Mouse (Mus musculus): Measurements from ENCODE around the gene Esp24. TPM values are rescaled to one million over a fixed set of nuclear protein-coding genes. Genes with fewer than 3 reads are reported as not detected.
"Not testable (repeated sequence)": the region's sequence is repeated elsewhere in the genome, so short reads cannot be mapped to it uniquely, and the experiment has no call there.

Esp24 gene
- polyA plus RNA-seq (2016; fragmentation: Nextera tagmentation; extraction: Ambion mirVana) = not detected in 2 replicates

GRCm38 (mm10) chr17:39036395-39036794 lies at the start of gene Esp24:
TSS of gene Esp24 (plus strand) at chr17:39036695.
- H3K9me3 ChIP-seq; H3K36me3 ChIP-seq (replicated peaks); H3K27ac ChIP-seq; DNase-seq (ENCODE audit: extremely low spot score, low spot score); H3K27me3 ChIP-seq (ENCODE audit: poor library complexity, severe bottlenecking); H3K4me1 ChIP-seq; H3K4me3 ChIP-seq: not testable (repeated sequence)
- 90% methylated on average over 3 of the region's 3 CpGs for WGBS

DNA sequence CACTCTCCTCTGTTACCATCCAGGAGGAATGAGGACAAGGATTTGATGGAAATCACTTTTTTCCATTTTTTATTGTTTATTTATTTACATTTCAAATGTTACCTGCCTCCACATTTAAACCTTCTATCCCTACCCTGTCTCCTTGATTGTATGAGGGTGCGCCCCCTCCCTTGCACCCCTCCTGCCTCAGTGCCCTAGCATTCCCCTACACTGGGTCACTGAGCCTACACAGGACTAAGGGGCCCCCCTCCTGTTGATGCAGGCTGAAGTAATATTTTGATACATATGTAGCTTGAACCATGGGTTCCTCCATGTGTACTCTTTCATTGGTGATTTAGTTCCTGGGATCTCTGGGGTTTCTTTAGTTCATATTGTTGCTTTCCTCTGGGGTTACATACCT lies 26.6 kb upstream of the Esp24 start:
- Histone ChIP-seq H3K27me3 (ENCODE audit: poor library complexity, severe bottlenecking) (no peaks in the 10 kb centered on the region), H3K4me1 (no peaks in the 10 kb centered on the region), H3K4me3 (no peak overlapping the region), H3K36me3 (replicated peaks) (no peaks in the 10 kb centered on the region), H3K27ac (no peak overlapping the region), H3K9me3 (peaks cover 6% of the 10 kb centered on the region; the same call in 1 of the 2 replicates)
- no peak for DNase-seq (ENCODE audit: extremely low spot score, low spot score)
- 90% methylated on average over 1 of the region's 1 CpGs for WGBS

DNA sequence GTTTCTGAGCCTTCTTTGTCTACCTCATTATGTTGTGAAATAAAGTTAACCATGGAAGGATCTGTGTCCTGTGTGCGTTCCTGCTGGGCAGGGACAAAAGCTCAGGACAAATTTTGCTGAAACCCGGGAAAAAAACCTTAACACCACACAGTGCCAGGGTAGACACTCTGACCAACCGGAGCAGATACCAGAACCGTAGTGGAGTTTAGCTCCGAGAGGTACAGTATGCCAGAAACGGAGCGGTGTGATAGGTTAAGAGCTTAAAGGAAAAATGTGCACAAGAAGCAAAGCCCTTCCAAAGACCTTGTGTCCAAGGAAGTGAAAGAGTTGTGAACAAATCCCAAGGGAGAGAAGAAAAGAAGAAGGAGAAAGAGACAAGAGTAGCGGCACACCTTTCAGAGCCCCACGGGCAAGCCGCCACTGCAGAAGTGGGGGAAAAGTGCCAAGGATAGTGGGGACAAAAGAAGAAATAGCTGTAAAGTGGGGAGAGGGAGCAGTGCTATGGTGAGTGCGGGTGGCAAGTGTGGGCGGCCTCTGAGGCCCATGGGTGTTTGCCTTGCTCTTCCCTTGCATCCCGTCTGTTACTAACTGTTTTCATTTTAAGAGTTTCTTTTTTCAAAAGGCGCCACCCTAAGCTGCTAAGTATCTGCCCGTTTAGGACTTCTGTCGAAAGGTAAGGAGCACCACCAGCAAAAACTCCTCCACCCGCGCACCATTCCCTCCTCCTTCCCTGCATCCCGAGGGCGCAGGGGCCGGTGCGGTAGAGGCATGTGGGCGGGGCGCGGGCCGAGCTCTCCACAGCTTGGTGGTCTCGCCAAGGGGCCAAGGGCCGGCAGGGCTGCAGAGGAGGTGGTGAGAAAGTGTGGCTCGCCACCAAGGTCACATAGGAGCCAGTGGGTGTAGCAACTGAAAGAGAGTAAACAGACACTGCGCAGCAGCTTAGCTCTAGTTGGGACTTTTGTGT lies 25.5 kb upstream of the Esp24 start:
- DNase-seq (ENCODE audit: extremely low spot score, low spot score) = no peak
- Histone ChIP-seq H3K4me3 (peak overlapping the region; percentile 36), H3K27ac (no peak overlapping the region), H3K9me3 (peaks cover 6% of the 10 kb centered on the region; the same call in 1 of the 2 replicates), H3K4me1 (no peaks in the 10 kb centered on the region), H3K36me3 (replicated peaks) (no peaks in the 10 kb centered on the region), H3K27me3 (ENCODE audit: poor library complexity, severe bottlenecking) (no peaks in the 10 kb centered on the region)
- WGBS = 43% methylated on average over 30 of the region's 30 CpGs

DNA sequence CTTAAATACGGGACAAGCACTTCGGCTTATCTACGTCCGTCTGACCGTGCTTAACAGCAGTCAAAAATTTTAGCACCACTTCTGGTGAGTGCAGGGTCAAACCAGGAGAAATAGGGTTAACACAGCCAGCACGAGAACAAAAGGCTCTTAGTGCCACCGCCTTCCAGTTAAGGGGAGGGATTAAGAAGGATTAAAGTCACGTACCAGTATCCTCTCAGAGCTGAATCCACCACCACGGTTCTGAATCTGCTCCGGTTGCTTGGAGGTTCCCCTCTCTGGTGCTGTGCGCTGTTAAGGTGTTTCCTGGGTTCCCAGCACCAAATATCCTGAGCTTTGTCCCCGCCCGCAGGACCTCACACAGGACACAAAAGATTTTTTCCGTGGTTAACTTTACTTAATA lies 19.3 kb upstream of the Esp24 start:
- Histone ChIP-seq H3K27me3 (ENCODE audit: poor library complexity, severe bottlenecking) (no peaks in the 10 kb centered on the region), H3K4me3 (no peak overlapping the region), H3K9me3 (peaks cover 9% of the 10 kb centered on the region), H3K4me1 (no peaks in the 10 kb centered on the region; the same call in 1 of the 2 replicates), H3K36me3 (replicated peaks) (no peaks in the 10 kb centered on the region), H3K27ac (no peak overlapping the region)
- no peak for DNase-seq (ENCODE audit: extremely low spot score, low spot score)
- 45% methylated on average over 14 of the region's 14 CpGs for WGBS

- H3K4me3 ChIP-seq = no peak within 1 kb of the TSS
- no peak for DNase-seq (ENCODE audit: extremely low spot score, low spot score)
- H3K27me3 ChIP-seq (ENCODE audit: poor library complexity, severe bottlenecking) = no peaks in the 10 kb centered on the region
- no peaks in the 10 kb centered on the region for H3K4me1 ChIP-seq
- H3K9me3 ChIP-seq = 0 out of 2 replicates have a peak, but pooled peaks cover 4% of the 10 kb centered on the region
- no peaks in the 10 kb centered on the region for H3K36me3 ChIP-seq (replicated peaks)
- no peak within 1 kb of the TSS for H3K27ac ChIP-seq
These were observed 6.7 kb downstream of the Esp24 start, which contains the start of gene Gm21903 for GRCm38 (mm10) chr17:39043241-39043640. TSS of gene Gm21903 (minus strand) at chr17:39043341.

DNA sequence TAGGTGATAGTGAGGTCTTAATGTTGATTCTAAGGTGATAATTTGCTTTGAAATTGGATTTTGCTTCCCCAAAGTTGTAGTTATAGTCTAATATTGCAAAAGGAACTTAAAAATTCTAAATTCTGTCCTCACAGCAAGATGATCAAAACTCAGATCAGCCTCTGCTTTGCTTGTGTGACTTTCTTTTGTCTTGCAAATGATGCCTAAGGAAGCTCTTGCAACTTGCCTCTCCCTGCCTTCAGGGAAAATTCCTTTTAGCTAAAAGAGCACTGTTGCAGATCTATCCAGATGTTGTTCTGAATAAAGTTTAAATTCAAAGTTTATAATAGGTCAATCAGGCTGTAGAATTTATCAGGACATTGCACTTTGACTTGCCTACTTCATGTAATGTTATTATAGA lies 27.1 kb downstream of the Esp24 start:
- H3K27me3 ChIP-seq (ENCODE audit: poor library complexity, severe bottlenecking) = no peaks in the 10 kb centered on the region

DNA sequence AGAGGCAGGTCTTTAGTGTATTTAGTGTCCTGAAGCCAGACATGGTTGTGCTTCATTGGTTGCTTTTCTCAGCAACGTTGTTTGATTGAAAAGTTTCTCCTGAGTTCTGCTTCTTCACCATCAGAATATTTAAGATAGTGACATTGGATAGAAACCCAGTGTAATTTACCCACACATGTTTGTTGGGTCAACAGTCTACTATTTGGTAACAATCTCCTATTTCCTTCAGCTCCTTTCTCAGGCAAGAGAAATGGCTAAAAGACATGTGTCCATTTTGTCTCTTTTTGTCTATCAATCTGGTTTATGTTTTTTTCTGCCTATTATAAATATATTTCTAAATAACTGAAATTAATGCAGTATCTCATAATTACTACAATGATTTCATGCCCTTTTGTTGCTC lies 40.4 kb downstream of the Esp24 start, which contains the start of gene Esp23:
Gene Esp23 (minus strand): TSS at position 101 of the 400 bp plus-strand sequence.
- no peaks in the 10 kb centered on the region for H3K36me3 ChIP-seq (replicated peaks)
- H3K4me1 ChIP-seq = no peaks in the 10 kb centered on the region
- no peak within 1 kb of the TSS for H3K27ac ChIP-seq
- H3K27me3 ChIP-seq (ENCODE audit: poor library complexity, severe bottlenecking) = no peaks in the 10 kb centered on the region
- 50% methylated on average over 1 of the region's 1 CpGs for WGBS
- peaks cover 16% of the 10 kb centered on the region for H3K9me3 ChIP-seq
- H3K4me3 ChIP-seq = no peak within 1 kb of the TSS
- no peak for DNase-seq (ENCODE audit: extremely low spot score, low spot score)

More for the DNA sequence above, 27.1 kb downstream of the Esp24 start:
- no peak overlapping the region for H3K27ac ChIP-seq
- peaks cover 16% of the 10 kb centered on the region for H3K9me3 ChIP-seq
- no peaks in the 10 kb centered on the region for H3K4me1 ChIP-seq
- H3K36me3 ChIP-seq (replicated peaks) = no peaks in the 10 kb centered on the region
- no peak overlapping the region for H3K4me3 ChIP-seq
- no peak for DNase-seq (ENCODE audit: extremely low spot score, low spot score)

Other genes starting within 250 kb of the Esp24 start
- not detected in 2 replicates for gene Gm21903, start 6.6 kb downstream of the Esp24 start, polyA plus RNA-seq (2016; fragmentation: Nextera tagmentation; extraction: Ambion mirVana)
- not detected in 2 replicates for gene Esp23, start 40.3 kb downstream of the Esp24 start, polyA plus RNA-seq (2016; fragmentation: Nextera tagmentation; extraction: Ambion mirVana)
- gene Esp22, start 58.6 kb downstream of the Esp24 start, polyA plus RNA-seq (2016; fragmentation: Nextera tagmentation; extraction: Ambion mirVana) = not detected in 2 replicates

Measured in forebrain, embryonic 10.5 days (tissue).